Mouse (Mus musculus) cortical plate, adult 2 months (tissue): ENCODE data around the gene Zfhx3.

Source experiments
- CTCF ChIP-seq: fragments of 200-500 bp; IDR thresholded peaks from 2 replicates; pipeline ENCODE4 v1.5.1; 2011; ENCODE audit warnings: mild to moderate bottlenecking, control low read depth, low read length; ENCODE audit not compliant: insufficient read depth; ENCODE audit errors: extremely low read depth
- POLR2A ChIP-seq: fragments of 200-500 bp; IDR thresholded peaks from 2 replicates; pipeline ENCODE4 v1.6.1; 2011; ENCODE audit warnings: mild to moderate bottlenecking, low read length, control low read depth; ENCODE audit not compliant: insufficient read depth; ENCODE audit errors: extremely low read depth

DNA sequence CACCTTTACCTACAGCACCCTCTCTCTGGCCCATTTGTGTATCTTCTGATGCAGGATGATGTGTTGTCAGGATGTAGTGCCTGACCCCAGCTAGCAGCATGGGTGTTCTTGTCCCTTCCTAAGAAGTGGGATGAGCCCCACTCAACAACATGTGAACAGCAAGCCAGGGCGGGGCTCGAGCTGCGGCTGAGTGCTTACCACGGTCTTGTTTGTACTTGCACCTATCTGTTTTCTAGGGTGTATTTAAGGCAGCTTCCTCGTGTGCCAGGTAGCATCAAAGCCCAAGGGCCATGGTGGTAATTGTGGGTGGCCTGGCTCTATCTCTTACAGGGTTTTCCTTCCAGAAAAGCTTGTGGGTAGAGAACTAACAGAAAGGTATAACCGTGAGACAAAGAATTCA is 937.7 kb downstream of the Zfhx3 start:
- no peak for TF ChIP-seq POLR2A
- no peak for TF ChIP-seq CTCF
